In the genomic region with DNA sequence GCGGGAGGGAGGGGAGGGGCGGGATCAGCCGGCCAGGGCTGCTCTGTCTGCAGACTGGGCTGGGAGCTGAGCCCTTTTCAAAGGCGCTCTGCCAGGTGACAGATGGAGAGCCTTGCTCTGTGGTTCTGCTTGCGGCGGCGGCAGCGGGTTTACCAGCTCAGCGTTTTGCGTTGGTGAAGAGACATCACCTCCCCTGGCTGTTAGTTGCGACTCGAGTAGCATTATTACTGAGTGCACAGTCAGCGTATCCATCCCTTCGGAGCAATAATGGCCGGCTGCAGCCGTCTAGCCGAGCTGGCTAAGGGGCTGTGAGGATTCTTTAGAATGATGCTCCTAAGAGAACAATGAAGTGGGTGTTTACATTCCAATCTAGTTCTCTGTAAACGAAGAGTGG, we compare ENCODE assay signal across 9 mouse cellular contexts. TPM values are rescaled to one million over a fixed set of nuclear protein-coding genes. Genes with fewer than 3 reads are reported as not detected.
DNase-seq lines count a peak whose midpoint lies in the region; ATAC-seq and TF ChIP-seq lines count a peak whose summit lies in the region.
"Had no signal": no experiment of that assay in that cellular context is flagged by ENCODE, and none has a peak within 500 bp of the region (broad histone marks: within the 10 kb centered on the region; RNA-seq: fewer than 3 reads in every experiment).

No protein-coding gene starts in this region.

- no peaks in the 10 kb centered on the region for H3K36me3 ChIP-seq in heart, embryonic 15.5 days
- H3K36me3 ChIP-seq in lung, embryonic 14.5 days (ENCODE audit: insufficient read depth) = no peaks in the 10 kb centered on the region

- peak overlapping the region; percentile 39 for H3K27ac ChIP-seq in embryonic fibroblast, embryonic 13.5 days (ENCODE audit: insufficient read depth, low read length)
- peak overlapping the region; percentile 61 for H3K27ac ChIP-seq in heart, embryonic 15.5 days
- H3K27ac ChIP-seq in lung, embryonic 14.5 days (ENCODE audit: low read depth) = peak overlapping the region; percentile 86

- no peaks in the 10 kb centered on the region for H3K27me3 ChIP-seq in heart, embryonic 15.5 days
- H3K27me3 ChIP-seq in lung, embryonic 14.5 days (ENCODE audit: insufficient read depth, low read length) = no peaks in the 10 kb centered on the region

- TF ChIP-seq CTCF in embryonic fibroblast, embryonic 13.5 days (IDR thresholded peaks at IDR 0.05; ENCODE audit: borderline replicate concordance, insufficient read depth, low read length) = no peak
- no peak for TF ChIP-seq CTCF in lung, embryonic 14.5 days (IDR thresholded peaks at IDR 0.05; ENCODE audit: low read depth)

- peak overlapping the region; percentile 35 for H3K4me3 ChIP-seq in embryonic fibroblast, embryonic 13.5 days (ENCODE audit: insufficient read depth, low read length)
- H3K4me3 ChIP-seq in heart, embryonic 15.5 days = peak overlapping the region; percentile 48
- H3K4me3 ChIP-seq in lung, embryonic 14.5 days (ENCODE audit: low read depth, low read length) = peak overlapping the region; percentile 41

- ATAC-seq in heart, embryonic 15.5 days (replicated peaks; ENCODE audit: insufficient number of reproducible peaks, insufficient read depth, low FRiP score, low read depth) = peak; percentile 59; the same call in 1 of the 2 replicates
- peak; percentile 84 for ATAC-seq in lung, embryonic 14.5 days (ENCODE audit: insufficient read depth)

- no peaks in the 10 kb centered on the region for H3K9me3 ChIP-seq in heart, embryonic 15.5 days (replicated peaks)
- no peaks in the 10 kb centered on the region for H3K9me3 ChIP-seq in lung, embryonic 14.5 days (ENCODE audit: low read depth, low read length)

- H3K4me2 ChIP-seq in heart, embryonic 15.5 days = peak overlapping the region; percentile 79
- peak overlapping the region; percentile 85 for H3K4me2 ChIP-seq in lung, embryonic 14.5 days

- DNase-seq in 3134 (ENCODE audit: extremely low read depth, insufficient read length, low spot score) = peak; percentile 59
- peak; percentile 48 to 57 for DNase-seq in adrenal gland, postnatal 36 days
- peak; percentile 73 to 76 for DNase-seq in layer of hippocampus, adult 8-10 months (ENCODE audit: low spot score in 2 of 2)
- DNase-seq in lung, embryonic 14.5 days = peak; percentile 80
- DNase-seq in ovary, postnatal 36 days (ENCODE audit: low spot score) = peak; percentile 31
- DNase-seq in urinary bladder, postnatal 36 days (ENCODE audit: low spot score in 2 of 2) = peak; percentile 30 to 44

- 1% methylated on average over 18 of the region's 18 CpGs for WGBS in heart, embryonic 15.5 days
- WGBS in lung, embryonic 14.5 days = under 1% methylated on average over 18 of the region's 18 CpGs

- H3K4me1 ChIP-seq in embryonic fibroblast, embryonic 13.5 days (ENCODE audit: control insufficient read depth, insufficient read depth, low read length) = peaks cover 9% of the 10 kb centered on the region
- peaks cover 24% of the 10 kb centered on the region for H3K4me1 ChIP-seq in heart, embryonic 15.5 days (replicated peaks)
- peaks cover 10% of the 10 kb centered on the region; the same call in 1 of the 2 replicates for H3K4me1 ChIP-seq in lung, embryonic 14.5 days (ENCODE audit: insufficient read depth)

- peak; percentile 59 for TF ChIP-seq POLR2A in embryonic fibroblast, embryonic 13.5 days (IDR thresholded peaks at IDR 0.05; ENCODE audit: low read depth, low read length)

- H3K9ac ChIP-seq in heart, embryonic 15.5 days = peak overlapping the region; percentile 40; the same call in 1 of the 2 replicates
- H3K9ac ChIP-seq in lung, embryonic 14.5 days = peak overlapping the region; percentile 42

RNA-seq across cellular contexts. Expression of a gene that starts 0.7 kb away (rescaled TPM):
- not detected for total RNA-seq in adrenal gland, postnatal 36 days (2021)
- 1.6 TPM in 1 of 2 replicates, not detected in the other for polyA plus RNA-seq in embryonic fibroblast, embryonic 13.5 days (2011; ENCODE audit: insufficient read length, low read depth, missing spikeins)
- 0.31 and 0.89 TPM in 2 replicates for polyA plus RNA-seq in heart, embryonic 15.5 days (2015; fragmentation: Nextera tagmentation; extraction: Ambion mirVana)
- under 1 TPM in 1 of 4 experiments, not detected in 3; 0.23 TPM for total RNA-seq in layer of hippocampus, adult 8-10 months (2022)
- polyA plus RNA-seq in lung, embryonic 14.5 days (2014; fragmentation: Nextera tagmentation; extraction: Ambion mirVana) = 0.64 and 1.0 TPM in 2 replicates
- polyA plus RNA-seq: spleen, adult 2 months had no signal

RNA-seq across cellular contexts. Expression of a gene that starts 28.6 kb away (rescaled TPM):
- 1 to 10 TPM; 3.8 to 9.1 TPM for total RNA-seq in adrenal gland, postnatal 36 days (2021)
- 70.2 and 77.2 TPM in 2 replicates for polyA plus RNA-seq in embryonic fibroblast, embryonic 13.5 days (2011; ENCODE audit: insufficient read length, low read depth, missing spikeins)
- polyA plus RNA-seq in heart, embryonic 15.5 days (2015; fragmentation: Nextera tagmentation; extraction: Ambion mirVana) = 1.9 and 2.0 TPM in 2 replicates
- total RNA-seq in layer of hippocampus, adult 8-10 months (2022) = 1 to 10 TPM; 3.5 to 4.1 (median 3.7) TPM
- polyA plus RNA-seq in lung, embryonic 14.5 days (2014; fragmentation: Nextera tagmentation; extraction: Ambion mirVana) = 1.2 and 1.6 TPM in 2 replicates

Comparison
In these comparisons a context has a peak if more than half of its experiments do, and no peak if none do; other contexts are left out.
1. Peak in every context shown above with its lines: DNase-seq, ATAC-seq, H3K4me3 ChIP-seq and H3K27ac ChIP-seq.
2. RNA of a gene that starts 28.6 kb away (polyA plus RNA-seq): 70.2 to 77.2 TPM in embryonic fibroblast, embryonic 13.5 days; 1.9 to 2.0 TPM in heart, embryonic 15.5 days and 1.2 to 1.6 TPM in lung, embryonic 14.5 days; every median in the first group is over 10 times any median in the second.